Mouse (Mus musculus): ENCODE measurements around the gene Abcg8. TPM values are rescaled to one million over a fixed set of nuclear protein-coding genes. Genes with fewer than 3 reads are reported as not detected.

Abcg8 gene
- polyA plus RNA-seq, 1 experiment: 0.05 TPM

GRCm38 (mm10) chr17:84647630-84648029, 28.5 kb upstream of the Abcg8 start:
- Histone ChIP-seq H3ac (ENCODE audit: control insufficient read depth, insufficient read length) (no peak overlapping the region), H3K36me3 (ENCODE audit: control insufficient read depth, insufficient read depth) (no peaks in the 10 kb centered on the region), H3K79me2 (ENCODE audit: control insufficient read depth, insufficient read depth) (no peaks in the 10 kb centered on the region), H3K27me3 (ENCODE audit: control insufficient read depth, insufficient read depth, insufficient read length) (no peaks in the 10 kb centered on the region), H3K4me3 (no peak overlapping the region), H3K4me2 (ENCODE audit: low read depth) (no peak overlapping the region)
- TF ChIP-seq USF1 (IDR thresholded peaks at IDR 0.05; ENCODE audit: low read depth) (no peak), POLR2A (IDR thresholded peaks at IDR 0.05; ENCODE audit: insufficient read length, low read depth) (no peak), MYOG (IDR thresholded peaks at IDR 0.05; ENCODE audit: control insufficient read depth in 1 of 3, insufficient read depth in 1 of 3, insufficient read length in 2 of 3, low read depth in 2 of 3) (no peak)

DNA sequence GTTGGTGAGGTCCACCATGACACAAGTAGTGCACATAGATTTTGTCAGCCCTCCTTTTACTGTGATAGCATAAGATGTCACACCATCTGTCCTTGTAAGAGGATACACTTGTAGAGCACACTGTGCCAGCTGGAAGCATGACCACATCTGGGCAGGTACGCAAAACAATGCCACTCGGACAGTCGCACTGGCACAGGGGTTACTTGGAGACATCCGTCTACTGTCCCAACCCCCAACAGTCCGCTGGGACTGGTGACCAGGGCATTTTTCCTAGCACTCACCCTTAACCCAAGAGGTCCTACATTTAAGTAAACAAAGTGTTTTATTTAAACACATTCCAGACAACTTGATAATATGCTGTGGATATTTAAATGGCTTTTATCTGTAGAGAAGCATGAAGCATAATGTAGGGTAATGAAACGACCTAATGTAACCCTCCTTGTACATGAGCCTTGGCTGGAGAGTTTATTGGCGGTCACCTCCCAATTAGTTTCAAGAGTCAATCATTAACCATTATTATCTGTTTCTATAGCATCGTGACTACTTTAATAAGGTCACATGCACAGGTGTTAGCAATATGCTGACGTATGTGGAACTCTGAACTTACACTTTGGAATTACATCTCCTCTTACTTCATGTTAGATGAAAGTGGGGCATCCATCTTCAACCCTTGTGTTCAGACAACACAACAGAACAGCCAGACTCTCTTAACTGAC, 25.6 kb upstream of the Abcg8 start:
- Histone ChIP-seq H3K36me3 (ENCODE audit: control insufficient read depth, insufficient read depth) (no peaks in the 10 kb centered on the region), H3K4me3 (no peak overlapping the region), H3K79me2 (ENCODE audit: control insufficient read depth, insufficient read depth) (no peaks in the 10 kb centered on the region), H3K27me3 (ENCODE audit: control insufficient read depth, insufficient read depth, insufficient read length) (no peaks in the 10 kb centered on the region), H3ac (ENCODE audit: control insufficient read depth, insufficient read length) (no peak overlapping the region), H3K4me2 (ENCODE audit: low read depth) (no peak overlapping the region)
- TF ChIP-seq MAX (IDR thresholded peaks at IDR 0.05; ENCODE audit: low read depth): no peak
- TF ChIP-seq E2F4 (IDR thresholded peaks at IDR 0.05; ENCODE audit: insufficient read depth): no peak
- TF ChIP-seq TCF3 (IDR thresholded peaks at IDR 0.05; ENCODE audit: insufficient read length, low read depth): no peak
- TF ChIP-seq POLR2A (IDR thresholded peaks at IDR 0.05; ENCODE audit: insufficient read length, low read depth): no peak
- no peak for TF ChIP-seq MYOG (IDR thresholded peaks at IDR 0.05; ENCODE audit: control insufficient read depth in 1 of 3, insufficient read depth in 1 of 3, insufficient read length in 2 of 3, low read depth in 2 of 3)
- TF ChIP-seq TCF12 (IDR thresholded peaks at IDR 0.05; ENCODE audit: insufficient read depth, poor library complexity, severe bottlenecking): no peak
- no peak for TF ChIP-seq REST (IDR thresholded peaks at IDR 0.05; ENCODE audit: insufficient read depth, insufficient read length)
- no peak for TF ChIP-seq USF1 (IDR thresholded peaks at IDR 0.05; ENCODE audit: low read depth)

GRCm38 (mm10) chr17:84653544-84653943, 22.6 kb upstream of the Abcg8 start:
- no peak overlapping the region for H3ac ChIP-seq (ENCODE audit: control insufficient read depth, insufficient read length)
- no peaks in the 10 kb centered on the region for H3K36me3 ChIP-seq (ENCODE audit: control insufficient read depth, insufficient read depth)
- H3K79me2 ChIP-seq (ENCODE audit: control insufficient read depth, insufficient read depth): no peaks in the 10 kb centered on the region
- no peaks in the 10 kb centered on the region for H3K27me3 ChIP-seq (ENCODE audit: control insufficient read depth, insufficient read depth, insufficient read length)
- H3K4me3 ChIP-seq: no peak overlapping the region
- H3K4me2 ChIP-seq (ENCODE audit: low read depth): no peak overlapping the region
- TF ChIP-seq CEBPB (IDR thresholded peaks at IDR 0.05; ENCODE audit: insufficient read depth, poor library complexity, severe bottlenecking): no peak
- TF ChIP-seq POLR2A (IDR thresholded peaks at IDR 0.05; ENCODE audit: insufficient read length, low read depth): no peak
- TF ChIP-seq TCF12 (IDR thresholded peaks at IDR 0.05; ENCODE audit: insufficient read depth, poor library complexity, severe bottlenecking): no peak
- TF ChIP-seq USF1 (IDR thresholded peaks at IDR 0.05; ENCODE audit: low read depth): no peak
- no peak for TF ChIP-seq SRF (IDR thresholded peaks at IDR 0.05; ENCODE audit: control insufficient read depth, insufficient read length, low read depth)

- TF ChIP-seq SRF (IDR thresholded peaks at IDR 0.05; ENCODE audit: control insufficient read depth, insufficient read length, low read depth) (no peak), POLR2A (IDR thresholded peaks at IDR 0.05; ENCODE audit: insufficient read length, low read depth) (no peak), TCF3 (IDR thresholded peaks at IDR 0.05; ENCODE audit: insufficient read length, low read depth) (no peak), USF1 (IDR thresholded peaks at IDR 0.05; ENCODE audit: low read depth) (no peak), MAX (IDR thresholded peaks at IDR 0.05; ENCODE audit: low read depth) (no peak), MYOG (IDR thresholded peaks at IDR 0.05; ENCODE audit: control insufficient read depth in 1 of 3, insufficient read depth in 1 of 3, insufficient read length in 2 of 3, low read depth in 2 of 3) (no peak), CEBPB (IDR thresholded peaks at IDR 0.05; ENCODE audit: insufficient read depth, poor library complexity, severe bottlenecking) (no peak)
- Histone ChIP-seq H3K4me3 (no peak overlapping the region), H3K79me2 (ENCODE audit: control insufficient read depth, insufficient read depth) (no peaks in the 10 kb centered on the region), H3K27me3 (ENCODE audit: control insufficient read depth, insufficient read depth, insufficient read length) (no peaks in the 10 kb centered on the region), H3ac (ENCODE audit: control insufficient read depth, insufficient read length) (no peak overlapping the region), H3K36me3 (ENCODE audit: control insufficient read depth, insufficient read depth) (no peaks in the 10 kb centered on the region), H3K4me2 (ENCODE audit: low read depth) (no peak overlapping the region)
Measured at GRCm38 (mm10) chr17:84656205-84656604, 19.9 kb upstream of the Abcg8 start.

DNA sequence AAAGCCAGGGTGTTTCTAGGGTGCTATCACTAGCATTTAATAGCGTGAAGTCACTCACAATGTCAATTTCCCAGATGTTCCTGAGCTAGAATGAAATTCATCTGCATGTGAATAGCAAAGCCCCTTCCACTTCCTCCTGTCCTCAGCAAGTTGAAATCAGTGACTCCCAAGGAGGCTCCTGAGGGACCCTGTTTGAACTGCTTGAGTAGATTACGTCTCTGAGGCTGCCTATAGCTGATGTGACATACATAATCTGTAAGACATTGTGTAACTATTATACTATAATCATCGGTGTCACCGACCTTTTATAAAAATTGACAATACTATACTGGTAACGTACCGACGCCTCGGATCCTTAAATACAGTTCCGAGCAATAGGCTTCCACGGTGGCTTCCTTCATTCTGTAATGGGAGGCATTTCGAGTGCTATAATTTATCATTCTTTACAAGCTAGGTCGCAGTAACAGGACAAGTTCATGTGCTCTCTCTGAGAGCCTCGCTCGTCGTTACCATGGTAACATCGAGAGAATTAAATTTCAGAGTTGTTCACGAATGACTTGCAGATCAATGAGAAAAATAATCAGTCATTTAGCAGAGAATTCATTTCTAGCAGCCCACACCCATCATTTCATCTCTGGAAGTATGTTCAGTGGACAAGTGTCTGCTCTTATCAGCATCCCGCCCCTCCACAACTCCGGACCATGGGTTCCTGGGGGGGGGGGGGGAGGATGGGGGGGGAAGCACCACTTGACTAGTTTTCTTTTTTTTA, 19.3 kb upstream of the Abcg8 start:
- Histone ChIP-seq H3ac (ENCODE audit: control insufficient read depth, insufficient read length) (no peak overlapping the region), H3K4me2 (ENCODE audit: low read depth) (no peak overlapping the region), H3K36me3 (ENCODE audit: control insufficient read depth, insufficient read depth) (no peaks in the 10 kb centered on the region), H3K79me2 (ENCODE audit: control insufficient read depth, insufficient read depth) (no peaks in the 10 kb centered on the region), H3K4me3 (no peak overlapping the region), H3K27me3 (ENCODE audit: control insufficient read depth, insufficient read depth, insufficient read length) (no peaks in the 10 kb centered on the region)
- no peak for TF ChIP-seq E2F4 (IDR thresholded peaks at IDR 0.05; ENCODE audit: insufficient read depth)
- no peak for TF ChIP-seq USF1 (IDR thresholded peaks at IDR 0.05; ENCODE audit: low read depth)
- TF ChIP-seq POLR2AphosphoS2 (IDR thresholded peaks at IDR 0.05; ENCODE audit: insufficient read length, low read depth): no peak
- no peak for TF ChIP-seq REST (IDR thresholded peaks at IDR 0.05; ENCODE audit: insufficient read depth, insufficient read length)
- no peak for TF ChIP-seq POLR2A (IDR thresholded peaks at IDR 0.05; ENCODE audit: insufficient read length, low read depth)
- no peak for TF ChIP-seq CEBPB (IDR thresholded peaks at IDR 0.05; ENCODE audit: insufficient read depth, poor library complexity, severe bottlenecking)
- no peak for TF ChIP-seq MYOD1 (IDR thresholded peaks at IDR 0.05; ENCODE audit: control insufficient read depth in 1 of 3, insufficient read length in 2 of 3, low read depth in 2 of 3)

Measured in myocyte (in vitro differentiated cells).